Mouse (Mus musculus) stomach, embryonic 14.5 days (tissue): Measurements from ENCODE around the gene Rab33a. TPM values are rescaled to one million over a fixed set of nuclear protein-coding genes. Genes with fewer than 3 reads are reported as not detected.

Experiments
- ATAC-seq: fragments of 200-750 bp; cut with Nextera tagmentation; 2 replicates; pipeline ENCODE4 v1.8.0; 2017; ENCODE audit warnings: low read depth, moderate TSS enrichment; ENCODE audit not compliant: insufficient number of reproducible peaks, insufficient read depth, low FRiP score
- H3K27ac ChIP-seq: fragments of 300-500 bp; sonication (generic); 2 replicates; pipeline ENCODE4 v1.5.1; 2014; ENCODE audit warnings: mild to moderate bottlenecking, low read length, moderate library complexity, mixed read lengths
- H3K27me3 ChIP-seq: fragments of 300-500 bp; sonication (generic); 2 replicates; pipeline ENCODE4 v1.6.1; 2014; ENCODE audit warnings: low read length, control low read depth, mixed read lengths; ENCODE audit not compliant: control insufficient read depth, insufficient read depth
- H3K36me3 ChIP-seq: fragments of 300-500 bp; sonication (generic); 2 replicates; pipeline ENCODE4 v1.6.1; 2014; ENCODE audit warnings: mild to moderate bottlenecking, control low read depth, low read length, moderate library complexity, mixed read lengths; ENCODE audit not compliant: control insufficient read depth, insufficient read depth
- H3K4me1 ChIP-seq: fragments of 300-500 bp; sonication (generic); 2 replicates; pipeline ENCODE4 v1.6.1; 2014; ENCODE audit warnings: low read length, control low read depth, mixed read lengths; ENCODE audit not compliant: control insufficient read depth, insufficient read depth
- H3K4me2 ChIP-seq: fragments of 300-500 bp; sonication (generic); replicated peaks from 2 replicates; pipeline ENCODE4 v1.6.1; 2014; ENCODE audit warnings: low read depth, low read length, control low read depth
- H3K4me3 ChIP-seq: fragments of 300-500 bp; sonication (generic); 2 replicates; pipeline ENCODE4 v1.5.1; 2014; ENCODE audit warnings: low read depth, low read length, control low read depth
- H3K9ac ChIP-seq: fragments of 300-500 bp; sonication (generic); replicated peaks from 2 replicates; pipeline ENCODE4 v1.6.1; 2014; ENCODE audit warnings: low read depth, mild to moderate bottlenecking, control low read depth, low read length, moderate library complexity, mixed read lengths
- H3K9me3 ChIP-seq: fragments of 300-500 bp; sonication (generic); 2 replicates; pipeline ENCODE4 v1.6.1; 2016; ENCODE audit warnings: low read depth, low read length, control low read depth; ENCODE audit not compliant: control insufficient read depth
- WGBS: fragments of 180-500 bp; shearing (Covaris S2); extraction: QIAGEN DNeasy Blood & Tissue Kit; methylation state at CpG from one replicate; pipeline ENCODE4 v1.1.7; 2014; 5-methylcytosine and 5-hydroxymethylcytosine counted together
- polyA plus RNA-seq: library from polyadenylated mRNA; unstranded; fragments of >200 nt; fragmentation: Nextera tagmentation; extraction: Ambion mirVana; gene quantifications from 2 replicates; pipeline ENCODE4 v1.2.1, GENCODE M21; 2014

The Rab33a gene
- polyA plus RNA-seq, 1 experiment from 2014 or later, result 8.5 TPM

DNA sequence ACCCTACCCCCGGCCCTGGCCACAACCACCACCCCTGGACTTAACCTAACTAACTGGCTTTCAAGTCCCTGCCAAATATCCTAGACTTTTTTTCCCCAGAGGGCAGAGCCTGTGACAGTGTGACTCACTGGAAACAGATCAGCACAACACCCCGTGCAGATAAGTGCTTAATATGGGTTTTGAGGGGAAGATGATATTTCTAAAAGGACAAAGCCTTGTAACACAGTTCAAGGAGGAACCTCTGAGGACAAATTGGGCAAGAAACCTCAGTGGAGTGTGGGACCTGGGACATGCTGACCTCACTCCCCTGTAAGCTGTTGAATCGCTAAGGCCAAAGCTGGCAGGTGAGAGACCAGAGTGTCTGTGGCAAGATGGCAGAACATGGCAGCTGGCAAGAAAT is 2.6 kb downstream of the Rab33a start:
- no peak for ATAC-seq

DNA sequence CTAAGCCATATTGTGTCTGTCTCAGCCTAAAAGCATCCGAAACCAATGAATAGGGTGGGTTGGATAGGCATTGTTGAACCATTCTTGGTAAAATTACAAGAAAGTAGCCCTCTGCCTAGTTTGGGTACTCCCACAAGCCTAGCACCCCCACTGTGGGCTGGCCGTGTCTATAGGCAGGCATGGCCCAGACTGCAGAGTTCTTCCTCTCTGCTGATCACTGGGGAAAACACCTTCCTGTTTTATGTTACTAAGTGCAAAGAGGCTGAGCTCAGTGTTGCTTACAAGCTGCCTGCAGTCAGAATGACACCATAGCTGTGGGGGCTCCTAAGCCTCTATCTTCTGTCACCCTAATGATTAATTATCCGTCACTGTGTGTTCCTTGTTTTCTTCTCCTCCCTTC is 4.4 kb downstream of the Rab33a start:
- Histone ChIP-seq H3K4me2 (no peak overlapping the region), H3K4me1 (no peaks in the 10 kb centered on the region), H3K36me3 (no peaks in the 10 kb centered on the region), H3K4me3 (no peak overlapping the region), H3K27ac (no peak overlapping the region), H3K27me3 (no peaks in the 10 kb centered on the region), H3K9ac (no peak overlapping the region), H3K9me3 (no peaks in the 10 kb centered on the region)
- ATAC-seq, result no peak
- 60% methylated on average over 3 of the region's 3 CpGs for WGBS

More for the DNA sequence above, 2.6 kb downstream of the Rab33a start:
- Histone ChIP-seq H3K4me2 (no peak overlapping the region), H3K4me1 (no peaks in the 10 kb centered on the region), H3K27me3 (no peaks in the 10 kb centered on the region), H3K9me3 (no peaks in the 10 kb centered on the region), H3K27ac (no peak overlapping the region), H3K9ac (no peak overlapping the region), H3K36me3 (no peaks in the 10 kb centered on the region), H3K4me3 (no peak overlapping the region)
- WGBS, result 82% methylated on average over 3 of the region's 3 CpGs

DNA sequence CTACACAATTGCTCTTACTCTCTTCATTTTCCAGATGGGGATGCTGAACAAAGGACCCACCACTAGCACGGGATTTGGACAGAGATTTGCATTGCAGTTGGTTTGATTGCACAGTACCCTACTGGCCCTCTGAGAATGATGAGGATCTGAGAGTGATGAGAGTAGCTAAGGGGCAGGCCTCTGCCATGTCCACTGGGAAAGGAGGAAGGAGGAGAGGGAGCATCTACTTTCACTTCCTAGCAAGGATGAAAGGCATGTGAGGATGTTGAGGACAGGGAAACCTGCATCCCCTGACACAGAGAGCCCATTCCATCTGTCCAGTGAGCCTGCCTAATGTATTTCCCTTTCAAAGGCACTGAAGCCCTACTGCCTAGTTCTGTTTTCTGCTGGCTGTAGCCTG is 6.2 kb downstream of the Rab33a start:
- ATAC-seq, result no peak
- Histone ChIP-seq H3K9me3 (no peaks in the 10 kb centered on the region), H3K27ac (no peak overlapping the region), H3K4me3 (no peak overlapping the region), H3K27me3 (no peaks in the 10 kb centered on the region), H3K9ac (no peak overlapping the region), H3K4me2 (no peak overlapping the region), H3K36me3 (no peaks in the 10 kb centered on the region), H3K4me1 (no peaks in the 10 kb centered on the region)
- 94% methylated on average over 1 of the region's 1 CpGs for WGBS

DNA sequence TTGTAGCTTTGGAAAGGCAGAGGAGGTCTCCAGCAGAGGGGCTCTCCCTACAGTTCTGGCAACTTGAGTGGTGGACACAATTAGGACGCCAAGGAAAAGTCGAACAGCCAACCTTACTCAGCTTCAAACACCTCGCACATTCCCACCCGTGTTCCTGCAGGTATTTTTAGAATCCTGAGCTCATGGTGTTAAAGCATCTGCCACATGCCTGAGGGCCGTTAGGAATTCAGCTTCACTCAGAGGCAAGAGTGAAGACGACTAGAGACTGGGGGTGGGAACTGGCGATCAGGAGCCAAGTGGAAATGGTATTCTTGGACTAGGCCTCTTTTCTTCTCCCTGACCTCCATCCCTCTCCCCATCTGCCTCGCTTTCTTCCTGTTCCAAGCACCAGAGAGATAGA is 6.8 kb downstream of the Rab33a start:
- Histone ChIP-seq H3K27me3 (no peaks in the 10 kb centered on the region), H3K9me3 (no peaks in the 10 kb centered on the region), H3K36me3 (no peaks in the 10 kb centered on the region), H3K27ac (no peak overlapping the region), H3K9ac (no peak overlapping the region), H3K4me2 (no peak overlapping the region), H3K4me3 (no peak overlapping the region), H3K4me1 (no peaks in the 10 kb centered on the region)
- ATAC-seq, result no peak
- 65% methylated on average over 8 of the region's 8 CpGs for WGBS

DNA sequence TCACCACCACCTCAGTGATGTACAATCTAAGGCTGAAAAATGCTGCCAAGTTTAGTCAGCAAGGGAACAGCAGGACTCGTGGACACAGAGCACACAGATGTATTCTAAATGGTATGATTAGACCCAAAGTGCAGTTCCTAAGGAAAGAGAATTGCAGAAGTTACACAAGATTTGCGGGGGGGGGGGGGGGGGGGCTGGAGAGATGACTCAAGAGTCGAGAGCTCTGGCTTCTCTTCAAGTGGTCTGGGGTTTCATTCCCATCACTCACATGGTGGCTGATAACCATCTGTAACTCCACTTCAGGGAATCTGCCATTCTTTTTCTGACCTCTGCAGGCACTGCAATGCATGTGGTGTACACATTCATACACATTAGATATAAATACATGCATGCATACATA is 7.3 kb downstream of the Rab33a start:
- no peaks in the 10 kb centered on the region for H3K36me3 ChIP-seq
- no peaks in the 10 kb centered on the region for H3K27me3 ChIP-seq
- H3K9ac ChIP-seq, result no peak overlapping the region
- no peaks in the 10 kb centered on the region for H3K4me1 ChIP-seq
- H3K27ac ChIP-seq, result no peak overlapping the region
- no peaks in the 10 kb centered on the region for H3K9me3 ChIP-seq
- H3K4me2 ChIP-seq, result no peak overlapping the region
- H3K4me3 ChIP-seq, result no peak overlapping the region
- 59% methylated on average over 2 of the region's 3 CpGs for WGBS
- ATAC-seq, result no peak

DNA sequence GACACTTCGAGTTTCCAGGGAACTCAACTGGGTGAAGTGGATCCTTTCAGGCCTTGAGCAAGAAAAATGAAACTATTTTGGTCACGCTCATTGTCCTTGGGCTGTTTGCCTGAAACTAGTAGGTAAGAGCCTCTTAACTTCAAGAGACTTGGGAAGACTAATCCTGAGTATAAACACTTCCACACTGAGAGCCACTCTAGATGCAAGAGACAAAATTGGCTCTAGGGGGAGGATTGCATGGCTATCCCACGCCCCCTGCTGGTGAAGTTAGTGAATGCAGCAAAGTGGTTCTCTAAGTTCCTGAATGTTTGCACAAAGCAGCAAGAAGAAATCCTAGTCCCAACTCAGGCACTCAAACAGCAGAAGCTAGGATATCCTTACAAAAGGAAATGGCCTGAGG is 13.1 kb downstream of the Rab33a start:
- Histone ChIP-seq H3K9ac (no peak overlapping the region), H3K27ac (no peak overlapping the region), H3K27me3 (no peaks in the 10 kb centered on the region), H3K4me1 (no peaks in the 10 kb centered on the region), H3K9me3 (no peaks in the 10 kb centered on the region), H3K4me3 (no peak overlapping the region), H3K4me2 (no peak overlapping the region), H3K36me3 (no peaks in the 10 kb centered on the region)
- no peak for ATAC-seq
- 35% methylated on average over 3 of the region's 3 CpGs for WGBS

Other genes with a start within 250 kb of the Rab33a start
- gene Bcorl1, start 177.9 kb upstream of the Rab33a start, polyA plus RNA-seq, result 8.0 and 9.3 TPM in 2 replicates
- 13.5 and 15.2 TPM in 2 replicates for gene Elf4, start 56.2 kb upstream of the Rab33a start, polyA plus RNA-seq
- gene Aifm1, start 5.7 kb upstream of the Rab33a start, polyA plus RNA-seq, result 61.9 and 63.8 TPM in 2 replicates
- gene Zfp280c, start 75.2 kb downstream of the Rab33a start, polyA plus RNA-seq, result 15.6 and 16.6 TPM in 2 replicates
- gene Slc25a14, start 104.1 kb downstream of the Rab33a start, polyA plus RNA-seq, result 14.4 and 15.0 TPM in 2 replicates
- not detected in 2 replicates for gene Gpr119, start 155.2 kb downstream of the Rab33a start, polyA plus RNA-seq
- 21.3 and 22.2 TPM in 2 replicates for gene Rbmx2, start 175.7 kb downstream of the Rab33a start, polyA plus RNA-seq